Mouse (Mus musculus) monocyte, adult 59 days (primary cell): ENCODE measurements around the gene Naaladl2. TPM values are rescaled to one million over a fixed set of nuclear protein-coding genes. Genes with fewer than 3 reads are reported as not detected.

Experiments used
- total RNA-seq, 2 experiments: library from RNA; stranded (reverse); gene quantifications; one replicate each; pipeline ENCODE4 v1.2.4; 2023

Gene Naaladl2
- total RNA-seq, result not detected

DNA sequence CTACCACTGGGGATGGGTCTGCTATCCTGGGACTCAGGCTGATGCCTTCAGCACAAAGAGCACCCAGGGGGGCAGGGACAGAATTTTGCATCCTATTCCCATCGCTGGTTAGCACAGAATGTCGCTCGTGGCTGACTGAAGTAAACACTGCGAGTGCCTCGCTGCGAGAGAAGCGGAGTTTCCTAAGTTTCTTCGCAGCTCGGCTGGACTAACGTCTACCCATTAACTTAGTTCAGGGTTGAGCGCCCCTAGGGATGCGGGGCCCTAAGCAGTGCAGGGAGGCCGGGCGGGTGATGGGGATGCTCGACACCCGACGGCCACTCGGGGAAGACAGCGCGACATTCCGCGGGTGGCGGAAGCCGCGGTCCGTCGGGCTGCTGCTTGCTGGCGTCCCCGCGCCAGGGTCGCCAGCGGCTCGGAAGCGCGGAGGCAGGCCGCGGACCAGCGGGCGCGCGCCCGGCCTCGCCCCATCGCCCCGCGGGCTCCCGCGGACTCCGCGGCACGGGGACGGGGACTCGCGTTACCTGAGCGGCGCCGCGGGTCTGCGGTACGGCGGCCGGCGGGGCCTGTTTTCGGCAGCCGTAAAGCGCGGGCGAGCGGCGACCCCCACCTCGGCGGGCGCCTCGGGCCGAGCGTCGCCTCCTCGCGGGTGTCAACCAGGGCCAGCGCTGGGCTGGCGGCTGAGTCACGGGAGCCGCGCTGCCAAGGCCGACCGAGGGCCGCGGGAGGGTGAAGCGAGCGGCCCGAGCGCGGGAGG is at the start of gene Naaladl2:
TSS of gene Naaladl2 (minus strand) at position 707 of the 757 bp plus-strand sequence.

